Mouse (Mus musculus): Measurements from ENCODE around the gene Hao1. TPM values are rescaled to one million over a fixed set of nuclear protein-coding genes. Genes with fewer than 3 reads are reported as not detected.
A peak's percentile ranks its signal among the peaks of the same experiment; 100 is the strongest.

The Hao1 gene
- total RNA-seq (2014; rRNA removed) (0.24 TPM in 1 of 2 replicates, not detected in the other), polyA plus RNA-seq (2015; fragmentation: Nextera tagmentation; extraction: Ambion mirVana) (0.13 and 0.17 TPM in 2 replicates)

DNA sequence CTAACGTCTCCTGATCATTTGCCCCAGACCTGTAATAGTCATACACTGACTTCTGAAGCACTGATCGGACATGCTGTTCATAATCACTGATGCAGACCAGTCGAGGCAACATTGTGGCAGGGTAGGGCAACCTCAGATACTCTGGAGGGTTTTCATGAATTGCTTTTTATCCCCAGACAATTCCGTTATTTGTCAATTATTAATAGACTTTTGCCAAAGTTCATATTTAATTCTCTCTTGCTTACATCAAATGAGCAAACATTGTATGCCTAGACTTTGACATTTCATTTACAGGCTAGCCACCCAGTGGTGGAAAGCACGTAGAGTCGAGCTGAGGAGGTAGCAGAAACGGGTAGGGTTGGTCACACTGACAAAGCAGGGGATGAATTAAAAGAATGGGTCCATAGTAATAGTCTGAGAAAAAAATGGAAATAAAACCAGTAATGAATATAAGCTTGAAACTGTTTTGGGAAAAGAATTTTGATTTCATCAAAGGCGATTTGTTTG lies at the start of gene Hao1:
Hao1 (minus strand) TSS at position 148 of the 507 bp plus-strand sequence.
- Histone ChIP-seq H3K27me3 (ENCODE audit: insufficient read depth, low read length) (no peaks in the 10 kb centered on the region), H3K4me2 (ENCODE audit: low read depth) (no peak within 1 kb of the TSS), H3K9me3 (ENCODE audit: low read length) (no peaks in the 10 kb centered on the region), H3K27ac (ENCODE audit: low read depth, low read length) (no peak within 1 kb of the TSS), H3K36me3 (ENCODE audit: insufficient read depth) (no peaks in the 10 kb centered on the region), H3K4me1 (ENCODE audit: insufficient read depth) (no peaks in the 10 kb centered on the region), H3K9ac (no peak within 1 kb of the TSS), H3K4me3 (ENCODE audit: low read depth, low read length) (no peak within 1 kb of the TSS)
- ATAC-seq (no peak), DNase-seq (no peak)
- 86% methylated on average over 8 of the region's 8 CpGs for WGBS
- TF ChIP-seq CTCF (IDR thresholded peaks at IDR 0.05; ENCODE audit: low read depth) = no peak

- no peak for TF ChIP-seq CTCF (IDR thresholded peaks at IDR 0.05; ENCODE audit: low read depth)
- Histone ChIP-seq H3K27me3 (ENCODE audit: insufficient read depth, low read length) (no peaks in the 10 kb centered on the region), H3K4me2 (ENCODE audit: low read depth) (no peak overlapping the region), H3K4me1 (ENCODE audit: insufficient read depth) (no peaks in the 10 kb centered on the region), H3K36me3 (ENCODE audit: insufficient read depth) (peaks cover 14% of the 10 kb centered on the region; the same call in 1 of the 2 replicates), H3K4me3 (ENCODE audit: low read depth, low read length) (no peak overlapping the region), H3K9ac (no peak overlapping the region), H3K27ac (ENCODE audit: low read depth, low read length) (no peak overlapping the region), H3K9me3 (ENCODE audit: low read length) (no peaks in the 10 kb centered on the region)
- DNase-seq = no peak
- WGBS = 94% methylated on average over 6 of the region's 6 CpGs
- ATAC-seq = 0 out of 2 replicates have a peak, but pooled peaks have one; percentile 14
These were observed 37.0 kb upstream of the Hao1 start for GRCm38 (mm10) chr2:134591081-134591694.

DNA sequence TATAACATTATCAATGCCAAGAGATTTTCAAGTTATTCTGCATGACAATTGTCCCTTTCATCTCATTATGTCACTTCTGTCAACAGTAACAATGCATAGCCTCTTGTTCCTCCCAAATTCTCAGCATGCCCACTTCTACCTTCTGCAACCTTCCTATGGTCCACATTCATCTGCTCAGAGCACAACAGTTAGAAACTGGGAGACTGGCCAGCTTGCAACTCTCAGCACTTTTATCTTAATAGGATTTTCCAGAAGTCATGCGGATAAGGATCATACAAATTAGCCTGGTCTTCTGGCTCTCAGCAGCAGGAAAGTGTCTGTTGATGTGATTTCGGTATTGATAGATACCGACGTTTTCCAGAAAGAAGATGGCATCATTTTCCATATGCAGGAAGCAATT lies 31.1 kb upstream of the Hao1 start:
- Histone ChIP-seq H3K4me2 (ENCODE audit: low read depth) (no peak overlapping the region), H3K9me3 (ENCODE audit: low read length) (no peaks in the 10 kb centered on the region), H3K36me3 (ENCODE audit: insufficient read depth) (no peaks in the 10 kb centered on the region), H3K4me1 (ENCODE audit: insufficient read depth) (no peaks in the 10 kb centered on the region), H3K9ac (no peak overlapping the region), H3K27me3 (ENCODE audit: insufficient read depth, low read length) (no peaks in the 10 kb centered on the region), H3K27ac (ENCODE audit: low read depth, low read length) (no peak overlapping the region), H3K4me3 (ENCODE audit: low read depth, low read length) (no peak overlapping the region)
- no peak for ATAC-seq
- TF ChIP-seq CTCF (IDR thresholded peaks at IDR 0.05; ENCODE audit: low read depth) = no peak
- 36% methylated on average over 4 of the region's 4 CpGs for WGBS
- no peak for DNase-seq

- no peak for DNase-seq
- Histone ChIP-seq H3K27ac (ENCODE audit: low read depth, low read length) (no peak overlapping the region), H3K4me3 (ENCODE audit: low read depth, low read length) (no peak overlapping the region), H3K27me3 (ENCODE audit: insufficient read depth, low read length) (no peaks in the 10 kb centered on the region), H3K36me3 (ENCODE audit: insufficient read depth) (no peaks in the 10 kb centered on the region), H3K4me2 (ENCODE audit: low read depth) (no peak overlapping the region), H3K9me3 (ENCODE audit: low read length) (no peaks in the 10 kb centered on the region), H3K4me1 (ENCODE audit: insufficient read depth) (no peaks in the 10 kb centered on the region), H3K9ac (no peak overlapping the region)
- ATAC-seq = no peak
- 94% methylated on average over 3 of the region's 3 CpGs for WGBS
- TF ChIP-seq CTCF (IDR thresholded peaks at IDR 0.05; ENCODE audit: low read depth) = no peak
These were observed 5.3 kb upstream of the Hao1 start for GRCm38 (mm10) chr2:134559422-134559821.

GRCm38 (mm10) chr2:134552358-134552757 lies 1.8 kb downstream of the Hao1 start:
- Histone ChIP-seq H3K9ac (no peak overlapping the region), H3K4me1 (ENCODE audit: insufficient read depth) (no peaks in the 10 kb centered on the region), H3K4me3 (ENCODE audit: low read depth, low read length) (no peak overlapping the region), H3K36me3 (ENCODE audit: insufficient read depth) (no peaks in the 10 kb centered on the region), H3K4me2 (ENCODE audit: low read depth) (no peak overlapping the region), H3K9me3 (ENCODE audit: low read length) (no peaks in the 10 kb centered on the region), H3K27me3 (ENCODE audit: insufficient read depth, low read length) (no peaks in the 10 kb centered on the region), H3K27ac (ENCODE audit: low read depth, low read length) (no peak overlapping the region)
- ATAC-seq = no peak
- no peak for DNase-seq
- no peak for TF ChIP-seq CTCF (IDR thresholded peaks at IDR 0.05; ENCODE audit: low read depth)

DNA sequence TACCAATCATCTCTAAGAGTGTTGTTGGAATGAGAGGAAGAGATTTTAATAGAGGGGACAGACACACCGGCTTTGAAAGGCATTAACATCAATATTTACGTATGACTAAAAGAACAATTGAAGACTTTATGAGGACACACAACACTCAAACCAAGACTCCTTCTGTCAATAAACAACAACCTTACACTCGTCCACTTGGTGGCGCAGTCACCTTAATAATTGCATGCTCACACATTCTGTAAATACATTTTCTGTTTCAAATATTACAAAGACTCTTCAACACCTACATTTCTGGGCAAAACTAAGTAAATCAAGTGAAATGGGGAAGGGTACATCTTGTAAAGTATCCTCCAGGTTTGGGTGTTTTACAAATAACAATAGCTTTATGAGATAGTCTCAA lies 4.4 kb downstream of the Hao1 start:
- H3K4me3 ChIP-seq (ENCODE audit: low read depth, low read length) = no peak overlapping the region
- WGBS = 25% methylated on average over 4 of the region's 4 CpGs
- H3K9ac ChIP-seq = no peak overlapping the region
- peak; percentile 81 for TF ChIP-seq CTCF (IDR thresholded peaks at IDR 0.05; ENCODE audit: low read depth)
- ATAC-seq (peak; percentile 42; the same call in 1 of the 2 replicates), DNase-seq (peak; percentile 80)
- no peak overlapping the region for H3K27ac ChIP-seq (ENCODE audit: low read depth, low read length)
- no peaks in the 10 kb centered on the region for H3K36me3 ChIP-seq (ENCODE audit: insufficient read depth)
- no peak overlapping the region for H3K4me2 ChIP-seq (ENCODE audit: low read depth)
- no peaks in the 10 kb centered on the region for H3K27me3 ChIP-seq (ENCODE audit: insufficient read depth, low read length)
- no peaks in the 10 kb centered on the region for H3K4me1 ChIP-seq (ENCODE audit: insufficient read depth)
- no peaks in the 10 kb centered on the region for H3K9me3 ChIP-seq (ENCODE audit: low read length)

GRCm38 (mm10) chr2:134545116-134545515 lies 9.1 kb downstream of the Hao1 start:
- Histone ChIP-seq H3K9me3 (ENCODE audit: low read length) (no peaks in the 10 kb centered on the region), H3K9ac (no peak overlapping the region), H3K27ac (ENCODE audit: low read depth, low read length) (no peak overlapping the region), H3K4me3 (ENCODE audit: low read depth, low read length) (no peak overlapping the region), H3K4me2 (ENCODE audit: low read depth) (no peak overlapping the region), H3K27me3 (ENCODE audit: insufficient read depth, low read length) (no peaks in the 10 kb centered on the region), H3K4me1 (ENCODE audit: insufficient read depth) (no peaks in the 10 kb centered on the region), H3K36me3 (ENCODE audit: insufficient read depth) (no peaks in the 10 kb centered on the region)
- DNase-seq (no peak), ATAC-seq (no peak)
- 56% methylated on average over 5 of the region's 5 CpGs for WGBS
- TF ChIP-seq CTCF (IDR thresholded peaks at IDR 0.05; ENCODE audit: low read depth) = no peak
